8 mouse cellular contexts compared by ENCODE assay signal in genomic region chr6:28135001-28135401, GRCm38 (mm10). TPM values are rescaled to one million over a fixed set of nuclear protein-coding genes. Genes with fewer than 3 reads are reported as not detected.
A peak's percentile ranks its signal among the peaks of the same experiment; 100 is the strongest.
DNase-seq lines count a peak whose midpoint lies in the region; ATAC-seq and TF ChIP-seq lines count a peak whose summit lies in the region.

Grm8 (minus strand) TSS chr6:28135178.

- H3K4me2 ChIP-seq in embryonic facial prominence, embryonic 11.5 days (ENCODE audit: low read depth, low read length) = peak within 1 kb of the TSS; percentile 99
- H3K4me2 ChIP-seq in limb, embryonic 12.5 days = peak within 1 kb of the TSS; percentile 96

- peak within 1 kb of the TSS; percentile 67 for H3K4me3 ChIP-seq in ES-Bruce4 (ENCODE audit: low read depth, low read length)
- H3K4me3 ChIP-seq in embryonic facial prominence, embryonic 11.5 days (ENCODE audit: low read depth, low read length) = peak within 1 kb of the TSS; percentile 50
- peak within 1 kb of the TSS; percentile 54 for H3K4me3 ChIP-seq in limb, embryonic 12.5 days (replicated peaks)

- H3K27me3 ChIP-seq in ES-Bruce4 (ENCODE audit: control insufficient read depth, insufficient read depth, low read length, poor library complexity, severe bottlenecking) = peaks cover 20% of the 10 kb centered on the region
- H3K27me3 ChIP-seq in embryonic facial prominence, embryonic 11.5 days (ENCODE audit: control insufficient read depth, insufficient read depth, low read length) = peaks cover 27% of the 10 kb centered on the region
- H3K27me3 ChIP-seq in limb, embryonic 12.5 days = peaks cover 61% of the 10 kb centered on the region

- no peaks in the 10 kb centered on the region for H3K36me3 ChIP-seq in ES-Bruce4 (ENCODE audit: control insufficient read depth, insufficient read depth, low read length, poor library complexity, severe bottlenecking)
- H3K36me3 ChIP-seq in embryonic facial prominence, embryonic 11.5 days (replicated peaks; ENCODE audit: control insufficient read depth, insufficient read depth, low read depth, low read length) = no peaks in the 10 kb centered on the region
- H3K36me3 ChIP-seq in limb, embryonic 12.5 days = no peaks in the 10 kb centered on the region

- DNase-seq in gastrocnemius, postnatal 10 days = peak; percentile 32
- DNase-seq in gastrocnemius, postnatal 36 days = no peak
- peak; percentile 51 for DNase-seq in embryonic facial prominence, embryonic 11.5 days (ENCODE audit: low spot score)
- DNase-seq in heart, postnatal 4 days = peak; percentile 16
- DNase-seq in neural tube, embryonic 10.5 days (ENCODE audit: extremely low spot score, low spot score) = peak; percentile 69

- ATAC-seq in embryonic facial prominence, embryonic 11.5 days (replicated peaks; ENCODE audit: insufficient number of reproducible peaks, low FRiP score, low TSS enrichment, low read depth) = peak; percentile 35; the same call in 1 of the 2 replicates
- ATAC-seq in limb, embryonic 12.5 days (ENCODE audit: insufficient number of reproducible peaks, insufficient read depth, low FRiP score, low TSS enrichment, low read depth) = no peak; the same call in 1 of the 2 replicates
- no peak for ATAC-seq in monocyte, adult 5-6 weeks (replicated peaks; ENCODE audit: insufficient number of reproducible peaks, low FRiP score, low TSS enrichment, poor library complexity, severe bottlenecking)

- intact Hi-C loops in gastrocnemius, postnatal 36 days (cut with DNase I) = no loop called here

- H3K9me3 ChIP-seq in ES-Bruce4 (replicated peaks; ENCODE audit: control insufficient read depth, insufficient read depth, low read length, poor library complexity, severe bottlenecking) = no peaks in the 10 kb centered on the region
- H3K9me3 ChIP-seq in embryonic facial prominence, embryonic 11.5 days (replicated peaks; ENCODE audit: control insufficient read depth, low read length) = no peaks in the 10 kb centered on the region
- H3K9me3 ChIP-seq in limb, embryonic 12.5 days = no peaks in the 10 kb centered on the region

- no peak for TF ChIP-seq CTCF in ES-Bruce4 (IDR thresholded peaks at IDR 0.05; ENCODE audit: low read depth, low read length)

- 0% methylated on average over 37 of the region's 42 CpGs for WGBS in embryonic facial prominence, embryonic 11.5 days
- WGBS in limb, embryonic 12.5 days = under 1% methylated on average over 42 of the region's 42 CpGs

- no peak for TF ChIP-seq POLR2A in ES-Bruce4 (IDR thresholded peaks at IDR 0.05; ENCODE audit: insufficient read depth, low read length)

- no peaks in the 10 kb centered on the region for H3K4me1 ChIP-seq in ES-Bruce4 (ENCODE audit: control insufficient read depth, insufficient read depth, low read length)
- H3K4me1 ChIP-seq in embryonic facial prominence, embryonic 11.5 days (ENCODE audit: control insufficient read depth, insufficient read depth, low read length) = peaks cover 8% of the 10 kb centered on the region; the same call in 1 of the 2 replicates
- H3K4me1 ChIP-seq in limb, embryonic 12.5 days (replicated peaks) = peaks cover 18% of the 10 kb centered on the region

- no peak for TF ChIP-seq EP300 in ES-Bruce4 (IDR thresholded peaks at IDR 0.05; ENCODE audit: insufficient read depth, low read depth, low read length)

- H3K9ac ChIP-seq in ES-Bruce4 (ENCODE audit: low read depth, poor library complexity, severe bottlenecking) = peak within 1 kb of the TSS; percentile 16
- H3K9ac ChIP-seq in embryonic facial prominence, embryonic 11.5 days (replicated peaks; ENCODE audit: low read length) = peak within 1 kb of the TSS; percentile 41
- H3K9ac ChIP-seq in limb, embryonic 12.5 days (replicated peaks) = peak within 1 kb of the TSS; percentile 45

- no peak within 1 kb of the TSS for H3K27ac ChIP-seq in ES-Bruce4 (ENCODE audit: insufficient read depth, low read length)
- no peak within 1 kb of the TSS for H3K27ac ChIP-seq in embryonic facial prominence, embryonic 11.5 days (replicated peaks; ENCODE audit: low read depth, low read length)
- no peak within 1 kb of the TSS for H3K27ac ChIP-seq in limb, embryonic 12.5 days

RNA-seq across cellular contexts. Expression of gene Grm8, which starts in this region (rescaled TPM):
- under 1 TPM; 0.38 to 0.45 TPM for total RNA-seq in gastrocnemius, postnatal 10 days (2021)
- total RNA-seq in gastrocnemius, postnatal 36 days (2021) = under 1 TPM; 0.13 to 0.52 TPM
- 1.7 and 1.9 TPM in 2 replicates for polyA plus RNA-seq in ES-Bruce4 (2011; ENCODE audit: insufficient read depth, insufficient read length, low read depth, missing spikeins)
- 0.75 and 1.2 TPM in 2 replicates for polyA plus RNA-seq in embryonic facial prominence, embryonic 11.5 days (2014; fragmentation: Nextera tagmentation; extraction: Ambion mirVana)
- not detected for total RNA-seq in heart, postnatal 4 days (2021)
- polyA plus RNA-seq in limb, embryonic 12.5 days (2016; fragmentation: Nextera tagmentation; extraction: Ambion mirVana) = 0.64 and 1.3 TPM in 2 replicates
- not detected in 3 replicates for total RNA-seq in monocyte, adult 5-6 weeks (2017)

Comparison
In these comparisons a context has a peak if more than half of its experiments do, and no peak if none do; other contexts are left out.
1. Peak in DNase-seq in gastrocnemius, postnatal 10 days; RNA of the gene not detected or under 1 TPM.
2. Peak in DNase-seq in heart, postnatal 4 days; RNA of the gene not detected or under 1 TPM.
3. DNase-seq: peak in embryonic facial prominence, embryonic 11.5 days (single experiment) and neural tube, embryonic 10.5 days (single experiment); none in gastrocnemius, postnatal 36 days (0 of 2).
4. Peak in every context shown above with its lines, with median percentiles within 50 percentile points of each other: H3K4me3 ChIP-seq and H3K9ac ChIP-seq.